In the genomic region with DNA sequence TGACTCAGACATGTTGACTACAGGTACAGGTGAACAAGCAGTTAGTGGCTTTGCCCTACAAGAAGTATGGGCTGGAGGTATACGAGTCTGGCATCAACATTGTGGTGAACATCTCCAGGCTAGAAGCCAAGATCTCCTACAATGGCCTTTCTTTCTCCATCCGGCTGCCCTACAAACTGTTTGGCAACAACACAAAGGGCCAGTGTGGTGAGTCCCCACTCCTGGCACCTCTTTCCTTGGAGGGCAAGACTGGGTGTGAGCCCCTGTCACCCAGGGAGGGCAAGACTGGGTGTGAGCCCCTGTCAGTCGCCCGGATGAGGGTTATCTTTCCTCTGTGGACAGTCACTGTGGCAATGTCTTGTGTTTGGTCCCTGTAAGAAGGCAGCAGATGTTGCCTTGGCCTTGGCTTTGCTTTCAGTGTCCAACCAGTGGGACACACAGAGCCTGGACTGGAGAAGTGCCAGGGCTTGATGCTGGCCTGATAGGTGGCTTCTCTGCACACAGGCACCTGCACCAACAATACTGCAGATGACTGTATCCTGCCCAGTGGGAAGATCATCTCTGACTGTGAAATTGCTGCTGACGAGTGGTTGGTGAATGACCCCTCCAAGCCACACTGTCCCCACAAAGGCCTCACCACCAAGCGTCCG, we compare ENCODE assay signal across 22 mouse cellular contexts. TPM values are rescaled to one million over a fixed set of nuclear protein-coding genes. Genes with fewer than 3 reads are reported as not detected.
"Had no signal": no experiment of that assay in that cellular context is flagged by ENCODE, and none has a peak within 500 bp of the region (broad histone marks: within the 10 kb centered on the region; RNA-seq: fewer than 3 reads in every experiment).

No protein-coding gene starts in this region.

- H3K27ac ChIP-seq: limb, embryonic 12.5 days; liver, embryonic 13.5 days; lung, embryonic 15.5 days; macrophage; midbrain, embryonic 12.5 days; stomach, embryonic 15.5 days had no signal

- H3K9ac ChIP-seq: limb, embryonic 12.5 days; liver, embryonic 13.5 days; liver, postnatal 0 days; lung, embryonic 15.5 days; midbrain, embryonic 12.5 days; stomach, embryonic 15.5 days had no signal

- H3K4me2 ChIP-seq: limb, embryonic 12.5 days; liver, embryonic 13.5 days; lung, embryonic 15.5 days; midbrain, embryonic 12.5 days; stomach, embryonic 15.5 days had no signal

- H3K4me3 ChIP-seq: limb, embryonic 12.5 days; liver, embryonic 13.5 days; lung, embryonic 15.5 days; megakaryocyte, embryonic 14.5 days; midbrain, embryonic 12.5 days; stomach, embryonic 15.5 days had no signal

- H3K4me1 ChIP-seq: limb, embryonic 12.5 days; liver, embryonic 13.5 days; lung, embryonic 15.5 days; megakaryocyte, embryonic 14.5 days; midbrain, embryonic 12.5 days; stomach, embryonic 15.5 days had no signal

- H3K9me3 ChIP-seq: limb, embryonic 12.5 days; liver, embryonic 13.5 days; lung, embryonic 15.5 days; megakaryocyte, embryonic 14.5 days; midbrain, embryonic 12.5 days; stomach, embryonic 15.5 days had no signal

- H3K36me3 ChIP-seq: limb, embryonic 12.5 days; liver, embryonic 13.5 days; lung, embryonic 15.5 days; midbrain, embryonic 12.5 days; stomach, embryonic 15.5 days had no signal

- ATAC-seq: liver, postnatal 0 days; midbrain, embryonic 16.5 days had no signal

- H3K27me3 ChIP-seq: limb, embryonic 12.5 days; liver, embryonic 13.5 days; lung, embryonic 15.5 days; midbrain, embryonic 12.5 days; stomach, embryonic 15.5 days had no signal

- DNase-seq: kidney, adult 18-20 months; kidney, postnatal 10 days; kidney, postnatal 4 days; liver; liver, embryonic 13.5 days; liver, postnatal 0 days; lung, postnatal 14 days; right cerebral cortex, postnatal 14 days; thymus, adult 2 months; thymus, postnatal 25 days had no signal

RNA-seq across cellular contexts. Expression of gene Muc5ac, which starts 41.2 kb away (rescaled TPM):
- total RNA-seq: left cerebral cortex, adult 18-20 months; left cerebral cortex, postnatal 10 days had no signal
- polyA plus RNA-seq: kidney, embryonic 14.5 days; limb, embryonic 12.5 days; liver, embryonic 13.5 days; liver, postnatal 0 days; macrophage; midbrain, embryonic 12.5 days; midbrain, embryonic 16.5 days; neural tube, embryonic 14.5 days; urinary bladder, adult 2 months had no signal
